Mouse (Mus musculus) CD4-positive helper T cell, adult 2 months (primary cell): ENCODE data around the gene Pard3b.
A peak's percentile ranks its signal among the peaks of the same experiment; 100 is the strongest.

ENCODE experiments used
- DNase-seq: peaks from one replicate; pipeline ENCODE4 v3.0.0-alpha.2; 2012; ENCODE audit warnings: low read depth, missing footprints, low spot score

Gene Pard3b

DNA sequence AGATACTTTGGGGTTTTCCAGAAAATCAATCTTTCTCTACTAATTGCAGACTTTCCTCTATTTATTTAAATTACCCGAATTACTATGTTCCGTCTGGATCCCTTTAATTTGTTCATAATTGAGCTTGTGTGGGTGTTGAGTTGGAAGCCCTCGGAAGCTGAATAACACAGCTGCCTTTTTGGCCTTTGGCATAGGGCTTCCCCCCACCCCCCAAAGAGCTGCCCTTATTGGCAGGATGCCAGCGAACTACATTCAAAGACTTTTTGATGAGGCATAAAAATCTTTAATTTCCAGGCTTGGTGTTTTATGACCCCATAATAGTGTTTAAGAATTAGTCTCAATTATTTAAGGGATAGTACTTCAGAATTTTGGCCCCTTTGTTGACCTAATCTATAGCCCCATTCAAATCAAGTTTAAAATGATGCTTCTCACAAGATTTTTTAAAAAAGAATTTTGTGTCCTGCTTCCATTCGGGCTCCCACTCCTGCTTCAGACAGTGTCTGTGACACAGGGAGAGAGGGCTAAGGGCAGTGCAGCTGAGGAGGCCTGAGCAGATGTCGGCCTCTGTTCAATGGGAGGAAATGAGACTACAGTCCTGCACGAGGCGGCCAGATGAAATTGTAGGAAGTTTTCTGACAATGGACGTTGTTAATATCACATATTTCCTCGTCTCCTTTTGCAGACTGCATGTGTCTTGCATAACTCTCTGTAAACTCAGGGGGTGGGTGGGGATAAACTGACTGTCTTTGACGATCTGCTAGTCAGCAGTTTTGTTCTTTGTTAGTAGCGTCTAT is 605.8 kb downstream of the Pard3b start:
- no peak for DNase-seq

GRCm38 (mm10) chr1:62252432-62252831 is 613.8 kb downstream of the Pard3b start:
- DNase-seq: peak; percentile 30

DNA sequence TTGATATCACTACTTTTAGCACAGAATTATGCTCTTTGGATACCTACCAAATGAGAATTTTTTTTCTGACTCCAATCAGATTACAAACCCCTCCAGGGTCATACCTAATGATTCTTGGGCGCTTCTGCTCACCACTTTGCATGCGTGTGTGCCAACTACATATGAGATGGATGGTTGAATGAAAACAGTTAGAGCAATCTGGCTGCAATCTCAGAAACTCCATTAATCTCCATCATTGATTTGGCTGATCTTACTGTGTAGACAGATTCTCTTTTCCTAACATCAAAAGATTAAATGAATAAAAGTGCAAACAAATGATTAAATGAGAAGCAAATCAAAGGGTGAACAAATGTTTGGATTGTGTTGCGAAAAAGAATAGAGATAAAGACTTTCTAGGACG is 615.7 kb downstream of the Pard3b start:
- DNase-seq: no peak

DNA sequence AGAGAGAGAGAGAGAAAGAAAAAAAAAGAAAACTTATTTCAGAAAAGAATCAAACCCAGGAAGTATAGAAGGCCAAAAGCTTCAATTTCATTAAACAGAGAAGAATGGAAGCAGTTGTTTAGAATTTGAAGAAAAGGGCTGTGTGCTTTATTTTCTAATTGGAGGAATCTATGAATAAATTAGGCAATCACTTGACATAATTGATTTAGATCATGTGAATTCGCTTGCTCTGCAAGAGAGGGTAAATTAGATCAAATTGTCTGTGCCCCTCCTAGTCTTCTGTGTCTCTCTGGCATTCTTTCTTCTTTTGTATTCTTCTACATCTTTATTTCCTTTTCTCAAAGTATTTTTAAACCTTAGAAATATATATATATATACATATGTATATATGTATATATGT is 616.3 kb downstream of the Pard3b start:
- DNase-seq: no peak

DNA sequence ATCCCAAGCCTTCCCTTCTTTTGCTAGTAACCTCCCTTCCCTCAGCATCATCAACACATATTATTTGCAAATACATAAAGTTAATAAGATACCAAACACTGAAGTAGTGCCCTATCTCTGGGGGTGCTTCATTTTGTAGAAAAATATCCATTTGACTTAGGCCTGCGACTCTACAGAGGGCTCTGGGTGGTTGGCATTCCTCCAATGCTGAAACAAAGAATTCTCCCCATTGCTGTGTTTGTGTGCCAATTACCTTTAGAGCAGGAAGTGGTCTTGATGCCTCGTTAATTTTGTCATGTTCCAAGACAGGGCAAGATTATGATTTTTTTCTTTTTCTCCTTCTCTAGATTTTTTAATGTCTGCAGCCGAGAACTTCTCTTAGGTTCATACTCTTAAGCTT is 637.8 kb downstream of the Pard3b start:
- no peak for DNase-seq

- DNase-seq: no peak
Measured at GRCm38 (mm10) chr1:62278586-62278985, 640.0 kb downstream of the Pard3b start.

GRCm38 (mm10) chr1:62280586-62280985 is 642.0 kb downstream of the Pard3b start:
- no peak for DNase-seq

- DNase-seq: no peak
Measured at GRCm38 (mm10) chr1:62282835-62283234, 644.2 kb downstream of the Pard3b start.

DNA sequence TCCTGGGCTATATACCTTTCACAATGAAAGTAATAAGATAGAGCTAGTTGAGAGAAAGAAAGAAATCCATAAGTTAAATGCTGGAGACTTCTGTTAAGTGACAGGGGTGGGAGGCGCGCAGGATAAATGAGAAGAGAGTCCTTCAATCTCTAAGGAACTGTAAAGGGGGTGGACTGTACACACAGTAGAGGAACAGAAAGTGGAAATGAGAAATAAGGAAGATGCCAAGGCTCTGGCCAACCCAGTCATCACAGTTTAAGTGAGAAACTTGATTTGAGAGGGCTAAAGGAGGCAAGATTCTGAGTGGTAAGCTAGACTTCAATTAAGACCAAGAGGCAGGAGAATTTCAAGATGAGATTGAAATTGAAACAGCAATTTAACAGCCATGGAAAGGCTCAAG is 645.0 kb downstream of the Pard3b start:
- DNase-seq: no peak

DNA sequence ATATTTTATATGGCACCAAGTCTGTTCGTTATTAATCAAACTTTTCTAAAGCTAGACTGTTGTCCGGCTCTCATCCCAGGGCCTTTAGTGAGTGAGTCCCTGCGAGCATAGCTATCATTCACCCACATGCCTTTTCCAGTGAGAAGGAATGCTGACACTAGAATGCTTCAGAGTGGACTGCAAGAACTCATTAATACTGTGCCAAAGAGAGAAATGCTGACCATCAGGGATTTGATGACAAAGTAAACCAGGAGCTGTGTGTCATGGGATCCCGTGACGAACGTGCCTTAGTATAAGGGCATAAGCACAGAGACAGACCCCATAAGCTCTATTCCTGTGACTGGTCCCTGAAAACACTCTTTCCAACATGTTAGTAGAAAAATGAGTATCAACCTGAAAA is 670.8 kb downstream of the Pard3b start:
- DNase-seq: no peak

DNA sequence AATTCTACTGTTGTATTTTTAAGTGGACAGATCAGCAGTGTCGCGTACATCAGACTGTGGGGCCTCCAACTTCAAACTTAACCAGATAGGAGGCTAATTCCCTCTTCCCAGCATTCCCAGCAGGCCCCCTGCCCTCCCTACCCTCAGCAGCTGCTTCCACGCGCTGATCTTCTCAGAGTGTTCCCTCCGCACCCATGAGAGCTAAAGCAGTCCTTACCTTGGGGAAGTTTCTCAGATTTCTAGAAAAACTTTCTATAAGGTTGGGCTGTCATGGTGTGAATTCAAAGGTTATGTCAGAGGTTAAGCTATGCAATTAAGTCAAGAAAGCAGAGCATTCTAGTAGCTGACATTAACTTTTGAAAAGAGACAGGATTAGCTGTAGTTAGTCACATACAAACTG is 686.6 kb downstream of the Pard3b start:
- no peak for DNase-seq

DNA sequence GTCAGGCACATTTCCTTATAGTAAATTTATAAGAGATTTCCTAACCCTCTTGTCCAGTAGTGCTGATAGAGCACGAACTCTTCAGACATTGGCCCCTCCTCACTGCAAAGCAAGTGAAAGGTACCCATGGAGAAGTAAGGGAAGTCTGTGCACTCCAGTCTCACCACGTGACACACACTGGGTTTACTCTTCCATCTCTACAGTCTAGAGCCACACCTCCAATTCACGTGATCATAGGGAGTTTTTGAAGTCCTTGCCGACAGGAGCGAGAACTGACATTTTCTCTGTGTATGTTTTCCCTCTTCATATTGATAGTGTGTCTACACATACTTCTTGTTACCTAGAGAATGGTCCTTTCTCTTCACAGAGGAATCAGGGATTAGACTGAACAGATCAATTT is 689.1 kb downstream of the Pard3b start:
- DNase-seq: no peak

DNA sequence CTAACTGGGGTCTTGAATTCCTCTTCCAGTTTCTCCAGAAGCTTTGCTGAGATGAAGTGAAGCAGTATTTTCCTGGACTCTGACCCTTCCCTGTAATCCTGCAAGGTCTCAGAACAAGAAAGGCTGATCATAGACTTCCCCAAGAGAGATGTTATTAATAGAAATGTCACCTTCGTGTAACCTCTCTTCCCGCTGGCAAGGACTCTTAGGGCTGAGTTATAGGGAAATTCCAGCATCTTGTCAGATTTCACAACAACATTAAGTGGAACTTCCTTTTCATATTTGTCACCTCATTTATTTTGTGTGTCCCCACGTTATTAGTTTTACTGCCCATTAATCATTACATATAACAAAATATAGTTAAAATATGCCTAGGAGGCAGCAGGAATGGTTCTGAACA is 690.2 kb downstream of the Pard3b start:
- no peak for DNase-seq

DNA sequence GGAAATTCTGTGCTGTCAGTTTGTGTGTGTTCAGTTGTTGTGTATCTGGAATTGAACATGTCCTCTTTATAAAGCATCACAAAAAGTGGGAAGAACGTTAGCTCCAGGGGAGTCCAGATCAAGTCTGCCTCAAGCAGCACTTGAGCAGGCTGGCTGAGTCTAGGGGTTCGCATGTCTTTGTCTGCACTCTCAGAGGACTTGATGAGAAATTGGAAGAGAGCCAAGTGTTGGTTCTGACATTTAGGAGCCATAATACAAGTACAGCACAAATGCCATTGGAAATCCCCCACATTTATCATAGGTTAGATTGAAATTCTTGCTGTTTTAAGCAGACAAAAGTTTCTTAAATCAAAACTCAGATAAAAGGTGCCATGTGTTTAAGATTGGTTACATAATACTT is 694.4 kb downstream of the Pard3b start:
- no peak for DNase-seq

DNA sequence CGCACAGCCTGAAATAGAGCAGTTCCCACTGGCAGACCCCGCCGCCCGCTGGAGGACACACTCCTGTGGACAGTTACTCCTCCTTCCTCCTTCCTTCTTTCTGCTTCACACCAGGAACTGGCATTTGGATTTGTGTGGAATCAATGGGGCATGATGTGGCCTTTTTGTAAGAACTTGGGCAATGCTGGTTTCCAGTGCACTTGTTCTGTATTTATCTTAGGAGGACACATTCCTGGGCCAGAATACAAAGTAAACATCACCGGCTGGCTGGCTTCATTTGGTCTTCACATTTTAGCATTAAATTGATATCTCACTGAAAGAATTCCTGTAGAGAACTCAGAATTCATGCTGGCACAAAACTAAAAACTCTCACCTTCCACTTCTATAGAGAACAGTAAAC is 695.6 kb downstream of the Pard3b start:
- no peak for DNase-seq

DNA sequence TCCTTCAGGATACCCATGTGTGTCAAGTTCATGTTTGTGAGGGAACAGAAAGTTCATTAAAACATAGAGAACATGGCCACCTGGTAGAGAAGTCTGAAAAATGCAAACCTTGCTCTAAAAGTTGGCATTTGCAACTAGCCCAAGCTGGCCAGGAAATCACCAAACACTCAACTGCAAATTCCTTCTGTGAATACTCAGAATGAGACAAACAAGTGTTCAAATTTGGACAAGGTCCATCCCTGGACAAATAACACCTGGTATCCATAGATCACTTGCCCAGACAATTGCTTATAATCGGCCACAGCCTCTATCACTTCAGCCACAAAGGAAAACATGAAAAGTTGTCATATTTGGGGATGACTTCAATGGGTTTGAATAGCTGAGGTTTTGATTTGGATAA is 701.6 kb downstream of the Pard3b start:
- DNase-seq: no peak

DNA sequence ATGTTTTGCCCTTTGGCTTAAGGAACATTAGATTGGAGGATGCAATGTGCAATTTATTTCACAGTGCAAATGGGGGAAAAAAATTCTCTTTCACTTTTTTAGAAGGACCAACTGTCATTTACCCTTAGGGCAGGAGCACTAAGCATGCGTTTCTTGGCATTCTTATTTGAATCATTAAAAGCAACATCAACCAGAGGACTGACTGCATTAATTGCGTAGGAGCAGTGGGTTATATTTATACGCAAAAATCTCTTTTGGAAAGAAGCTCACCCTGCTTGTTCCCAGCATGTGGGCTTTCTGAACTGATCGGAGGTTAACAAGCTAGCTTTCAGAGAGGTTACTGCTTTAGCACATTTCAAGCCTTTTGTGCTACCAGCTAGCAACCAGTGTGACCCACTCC is 705.7 kb downstream of the Pard3b start:
- DNase-seq: no peak

DNA sequence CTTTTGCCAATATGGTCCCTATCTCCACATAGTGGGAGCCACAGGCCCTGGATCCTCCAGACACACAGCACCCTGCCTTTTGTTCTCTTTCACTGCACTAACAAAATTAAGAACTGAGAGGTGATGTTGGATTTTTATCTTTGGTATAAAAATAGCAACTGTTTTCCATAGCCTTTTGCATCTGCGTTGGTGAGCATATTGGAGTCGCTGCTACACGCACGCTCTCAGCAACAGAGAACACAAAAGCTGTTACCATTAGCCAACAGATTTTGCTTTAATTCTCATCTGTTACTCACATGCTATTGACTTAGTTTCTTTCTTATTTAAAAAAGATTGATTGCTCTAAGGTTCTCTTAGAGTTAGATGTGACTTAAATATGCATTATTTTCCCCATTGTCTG is 709.7 kb downstream of the Pard3b start:
- DNase-seq: no peak

DNA sequence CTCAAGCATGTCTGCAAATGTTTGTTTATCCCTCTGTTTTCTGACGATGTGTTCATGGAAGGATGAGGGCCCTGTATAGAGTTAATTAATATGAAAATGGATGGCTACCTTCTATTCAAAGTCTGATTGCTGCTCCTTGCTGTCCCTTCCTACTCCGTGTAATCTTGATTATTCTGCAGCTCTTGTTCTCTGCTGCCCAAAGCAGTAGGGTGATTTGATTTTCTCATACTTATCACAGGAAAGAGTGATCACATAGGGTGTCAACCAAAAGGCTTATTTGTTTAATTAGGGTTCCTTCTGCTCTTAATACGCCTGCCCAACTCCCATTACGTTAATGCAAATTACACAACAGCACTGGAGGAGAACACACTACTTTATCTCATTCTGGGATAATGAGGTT is 716.9 kb downstream of the Pard3b start:
- DNase-seq: no peak

GRCm38 (mm10) chr1:62374427-62375050 is 735.9 kb downstream of the Pard3b start:
- no peak for DNase-seq

DNA sequence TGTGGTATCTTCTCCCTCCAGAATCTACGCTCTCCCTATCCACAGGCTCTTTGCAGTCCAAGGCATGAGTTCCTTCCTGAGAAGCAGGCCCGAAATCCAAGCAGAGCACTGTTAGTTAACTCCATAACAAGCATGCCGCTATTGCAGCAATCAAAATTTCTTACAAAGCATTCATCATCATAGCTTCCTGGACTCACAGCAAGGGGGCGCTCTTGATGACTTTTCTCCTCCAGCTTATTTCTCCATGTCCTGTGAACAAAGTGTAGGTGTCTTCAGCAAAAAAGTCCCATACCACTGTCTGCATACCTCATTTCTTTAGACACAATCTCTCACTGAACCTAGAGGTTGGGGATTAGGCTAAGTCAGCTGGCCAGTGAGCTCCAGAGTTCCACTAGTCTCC is 739.7 kb downstream of the Pard3b start:
- DNase-seq: peak; percentile 2

DNA sequence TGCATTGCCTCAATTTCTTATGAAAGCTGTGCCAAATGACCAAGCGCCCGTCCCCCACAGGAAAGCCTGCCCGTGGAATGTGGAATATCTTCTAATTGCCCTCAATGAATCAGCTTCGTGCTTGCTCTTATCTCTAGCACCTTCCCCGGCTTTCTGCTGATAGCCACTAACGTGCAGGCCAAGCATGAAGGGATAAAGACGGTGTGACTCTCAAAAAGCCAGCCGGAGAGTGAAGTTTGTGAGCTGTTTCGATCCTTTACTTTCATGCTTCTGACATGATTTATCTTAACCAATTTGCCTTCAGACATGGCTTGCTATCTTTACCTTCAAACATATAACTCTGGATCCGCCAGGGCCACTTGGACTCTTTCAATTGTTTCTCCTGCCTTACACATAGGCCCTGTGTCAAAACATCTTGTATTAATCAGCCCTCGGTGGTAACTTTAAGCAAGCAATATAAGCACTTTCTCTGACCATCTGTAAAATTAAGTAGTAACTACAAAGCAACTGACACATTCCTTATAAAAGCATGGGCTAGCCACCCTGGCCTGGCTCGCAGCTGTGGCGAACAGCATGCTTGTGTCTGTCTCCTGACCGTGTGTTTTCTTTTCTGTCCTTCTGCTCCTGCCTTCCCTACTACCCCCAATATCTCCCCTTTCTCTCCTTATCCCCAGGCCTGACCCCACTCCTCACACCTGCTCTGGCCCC is 744.3 kb downstream of the Pard3b start:
- DNase-seq: no peak

DNA sequence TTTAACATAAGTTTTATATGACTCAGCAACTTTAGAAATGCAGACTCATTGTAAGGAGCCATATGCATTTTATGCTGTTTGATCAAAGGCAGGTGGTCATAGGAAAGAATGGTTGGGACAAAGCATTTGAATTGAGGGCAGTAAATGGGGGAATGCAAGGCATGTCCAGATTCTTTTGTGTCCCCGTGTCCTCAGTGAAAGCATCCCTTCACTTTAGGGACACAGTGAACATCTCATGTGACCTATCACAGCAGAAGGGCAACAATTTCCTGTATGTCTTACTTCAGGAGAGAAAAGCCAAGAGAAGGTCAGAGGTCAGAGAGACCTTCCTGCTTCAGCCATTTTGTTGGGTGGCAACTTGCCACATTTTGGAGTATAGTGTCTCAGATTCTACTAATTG is 745.6 kb downstream of the Pard3b start:
- DNase-seq: no peak
